Mouse (Mus musculus) liver, embryonic 14.5 days (tissue): ENCODE measurements around the gene Ldha.
A peak's percentile ranks its signal among the peaks of the same experiment; 100 is the strongest.

Experiments used
- CTCF ChIP-seq: IDR thresholded peaks from 2 replicates; pipeline ENCODE4 v1.5.1; 2016; ENCODE audit warnings: antibody characterized with exemption, low read depth, control low read depth
- EP300 ChIP-seq: IDR thresholded peaks from 2 replicates; pipeline ENCODE4 v1.6.1; 2016; ENCODE audit warnings: antibody characterized with exemption, low read depth

GRCm38 (mm10) chr7:46795287-46796205, 45.7 kb upstream of the Ldha start, which contains the start of the genes Hps5 and Gtf2h1:
- TF ChIP-seq CTCF (no peak), EP300 (peak; percentile 42; the same call in 1 of the 2 replicates)
